Mouse (Mus musculus) gastrocnemius, postnatal 14 days (tissue): Measurements from ENCODE around the gene Olfr1396. TPM values are rescaled to one million over a fixed set of nuclear protein-coding genes. Genes with fewer than 3 reads are reported as not detected.
"Not testable (repeated sequence)": the region's sequence is repeated elsewhere in the genome, so short reads cannot be mapped to it uniquely, and the experiment has no call there.

ENCODE experiments used
- DNase-seq: peaks from one replicate; pipeline ENCODE4 v3.0.0; 2021; ENCODE audit warnings: mixed read lengths
- intact Hi-C: fragments of 180-260 bp; cut with DNase I; formaldehyde crosslinking; loops from one replicate; pipeline ENCODE4 v1.15.1; 2025; ENCODE audit warnings: low total_unique reads
- total RNA-seq, 2 experiments: library from RNA; stranded (reverse); gene quantifications; 2 replicates each; pipeline ENCODE4 v1.2.3; 2021

The Olfr1396 gene
- total RNA-seq, 2 experiments from 2014 or later, result 0.04 TPM; not detected in 1

DNA sequence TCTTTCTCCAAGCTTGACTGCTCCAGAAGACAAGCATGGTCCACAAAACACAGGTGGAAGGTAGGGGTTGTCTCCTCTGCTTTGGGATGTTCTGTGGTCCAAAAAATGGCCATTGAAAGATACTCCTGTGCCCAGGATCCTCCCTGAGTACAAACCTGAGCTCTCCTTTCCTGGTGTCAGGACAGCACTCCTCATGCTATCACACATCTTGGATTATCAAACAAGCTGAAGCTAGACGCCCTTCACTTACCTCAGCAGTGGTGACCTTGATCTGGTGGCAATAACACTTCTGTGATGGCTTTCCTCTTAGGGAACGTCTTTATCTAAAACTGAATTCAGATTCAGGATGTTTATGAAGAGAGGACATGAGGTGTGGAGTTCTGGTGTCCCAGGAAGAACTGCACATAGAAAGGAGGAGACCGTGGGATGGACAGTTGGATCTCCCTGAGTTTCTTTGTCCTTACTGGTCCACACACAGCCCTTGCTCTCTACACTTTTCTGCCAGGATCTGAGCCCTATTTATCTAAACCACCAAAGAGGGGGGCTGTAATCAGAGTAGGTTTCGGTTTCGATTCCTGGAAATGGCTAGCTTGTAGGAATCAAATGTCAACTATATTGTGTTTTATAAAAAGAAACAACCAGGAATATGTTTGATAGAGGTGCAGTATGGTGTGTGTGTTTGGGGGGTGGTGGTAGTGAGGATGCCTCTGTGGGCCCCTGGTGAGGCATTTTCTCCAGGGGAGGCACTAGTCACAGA lies 50.8 kb downstream of the Olfr1396 start, which contains the start of gene Tgtp2:
Gene Tgtp2 (minus strand): TSS at position 494 of the 757 bp plus-strand sequence.
- intact Hi-C loops, result not testable (repeated sequence)

GRCm38 (mm10) chr11:49061865-49062264 lies 52.8 kb downstream of the Olfr1396 start:
- DNase-seq, intact Hi-C loops: not testable (repeated sequence)

More for the DNA sequence above, 50.8 kb downstream of the Olfr1396 start, which contains the start of gene Tgtp2:
- not testable (repeated sequence) for DNase-seq

DNA sequence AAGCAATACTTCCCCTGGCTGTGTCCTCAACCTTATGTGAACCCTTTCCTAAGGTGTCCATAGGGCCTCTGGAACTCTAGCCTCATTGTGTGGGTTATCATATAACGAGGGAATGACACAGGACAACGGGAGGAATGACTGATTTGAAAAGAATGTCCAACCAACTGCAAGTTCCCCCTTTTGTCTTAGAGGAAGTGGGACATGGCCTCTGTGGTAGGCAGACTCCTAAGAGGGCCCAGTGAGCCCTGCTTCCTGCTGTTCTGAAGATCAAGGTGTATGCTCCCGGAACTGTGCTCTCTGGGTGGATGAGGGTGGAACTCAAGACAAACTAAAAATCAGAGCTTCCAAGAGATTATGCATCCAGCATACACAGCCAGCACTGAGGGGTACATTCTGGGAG lies 54.6 kb downstream of the Olfr1396 start:
- DNase-seq, intact Hi-C loops: not testable (repeated sequence)

Other genes starting within 250 kb of the Olfr1396 start
- gene Irgm1, start 243.2 kb downstream of the Olfr1396 start, total RNA-seq, result 1 to 10 TPM; 6.1 to 7.0 TPM
- gene Gm5431, start 212.7 kb downstream of the Olfr1396 start, total RNA-seq, result under 1 TPM; 0.21 to 0.35 TPM
- gene Psme2b, start 168.7 kb downstream of the Olfr1396 start, total RNA-seq, result 1 to 10 TPM in 1 of 2 experiments, under 1 TPM in 1; 0.82 to 1.2 TPM
- not detected for gene Olfr56, start 136.0 kb downstream of the Olfr1396 start, total RNA-seq
- gene 9930111J21Rik1, start 135.5 kb downstream of the Olfr1396 start, total RNA-seq, result 1 to 10 TPM in 1 of 2 experiments, under 1 TPM in 1; 0.90 to 1.0 TPM
- under 1 TPM; 0.13 to 0.47 TPM for gene Gm12185, start 122.6 kb downstream of the Olfr1396 start, total RNA-seq
- under 1 TPM in 1 of 2 experiments, not detected in 1; 0.14 TPM for gene Tgtp1, start 120.7 kb downstream of the Olfr1396 start, total RNA-seq
- gene 9930111J21Rik2, start 63.6 kb downstream of the Olfr1396 start, total RNA-seq, result 1 to 10 TPM; 1.0 to 1.4 TPM
- not detected for gene Tgtp2, start 50.7 kb downstream of the Olfr1396 start, total RNA-seq
- 1 to 10 TPM in 1 of 2 experiments, under 1 TPM in 1; 0.93 to 1.5 TPM for gene Ifi47, start 38.3 kb downstream of the Olfr1396 start, total RNA-seq
- gene Olfr1395, start 27.4 kb upstream of the Olfr1396 start, total RNA-seq, result not detected
- gene Olfr1394, start 39.5 kb upstream of the Olfr1396 start, total RNA-seq, result not detected
- 1 to 10 TPM; 4.8 to 9.0 TPM for gene Btnl9, start 72.3 kb upstream of the Olfr1396 start, total RNA-seq
- 10 to 100 TPM; 16.5 to 18.1 TPM for gene Zfp62, start 88.4 kb upstream of the Olfr1396 start, total RNA-seq
- 10 to 100 TPM; 35.7 to 39.5 TPM for gene Mgat1, start 129.3 kb upstream of the Olfr1396 start, total RNA-seq
- gene Olfr1393, start 163.4 kb upstream of the Olfr1396 start, total RNA-seq, result under 1 TPM in 1 of 2 experiments, not detected in 1; 0.23 TPM
- gene Olfr1392, start 170.4 kb upstream of the Olfr1396 start, total RNA-seq, result not detected
- not detected for gene Olfr10, start 189.9 kb upstream of the Olfr1396 start, total RNA-seq
- not detected for gene Olfr1391, start 207.9 kb upstream of the Olfr1396 start, total RNA-seq
- not detected for gene Olfr1390, start 220.3 kb upstream of the Olfr1396 start, total RNA-seq